Mouse (Mus musculus): Measurements from ENCODE around the gene Ssh2. TPM values are rescaled to one million over a fixed set of nuclear protein-coding genes. Genes with fewer than 3 reads are reported as not detected.

The Ssh2 gene
- total RNA-seq, 2 experiments from 2014 or later: 10.8 to 20.6 TPM

DNA sequence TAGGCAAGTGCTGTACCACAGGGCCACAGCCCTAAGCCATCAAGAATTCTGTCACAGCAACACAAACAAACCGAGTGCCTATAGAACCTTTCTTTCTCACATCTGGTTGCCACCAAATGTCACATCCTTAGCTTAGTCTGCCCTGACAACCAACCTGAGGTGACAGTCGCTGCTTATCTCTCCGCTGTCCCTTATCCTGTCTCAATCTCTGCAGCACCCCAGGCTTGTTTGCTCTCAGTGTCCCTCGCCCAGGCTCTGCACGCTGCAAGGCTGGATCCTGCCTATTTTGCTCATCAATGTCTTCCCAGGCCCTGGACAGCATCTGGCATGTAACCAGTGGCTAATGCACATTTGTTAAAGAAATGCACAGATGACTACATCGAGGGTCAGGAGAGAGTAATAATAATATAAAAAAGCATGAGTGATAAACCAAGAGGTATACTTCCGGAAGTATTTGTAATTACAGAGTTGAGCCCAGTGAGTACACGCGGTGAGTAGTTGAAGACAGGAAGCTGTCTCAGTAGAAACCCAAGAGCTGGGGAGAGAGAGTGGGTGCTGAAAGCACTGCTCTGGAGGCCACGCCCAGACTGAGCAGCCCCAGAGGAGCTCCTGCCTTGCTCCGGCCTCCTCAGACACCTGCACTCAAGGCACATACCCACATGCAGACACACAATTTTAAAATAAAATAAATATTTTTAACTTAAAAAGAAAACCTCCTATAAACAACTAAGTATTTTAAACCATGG is 267.6 kb downstream of the Ssh2 start:
- ATAC-seq (replicated peaks; ENCODE audit: low FRiP score, poor library complexity, severe bottlenecking): no peak

DNA sequence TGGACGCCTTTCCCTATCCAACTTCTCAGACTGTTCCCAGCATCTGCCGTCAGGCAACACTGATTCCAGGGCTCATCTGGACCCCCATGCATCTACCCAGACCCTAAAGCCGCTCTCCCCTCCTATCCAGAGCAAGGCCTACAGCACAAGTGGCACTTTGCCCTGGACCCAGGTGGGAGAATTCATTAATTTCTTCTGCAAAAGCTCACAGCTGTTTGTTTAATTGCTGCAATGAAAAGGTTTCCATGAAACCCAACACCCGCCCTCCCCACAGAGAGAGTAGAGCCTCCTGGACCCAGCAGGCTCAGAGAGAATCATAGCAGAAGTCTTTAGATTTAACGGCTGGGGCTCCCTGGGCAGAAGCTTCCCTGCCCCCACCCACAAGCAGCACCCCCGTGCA is 269.1 kb downstream of the Ssh2 start:
- ATAC-seq (replicated peaks; ENCODE audit: low FRiP score, poor library complexity, severe bottlenecking): no peak

DNA sequence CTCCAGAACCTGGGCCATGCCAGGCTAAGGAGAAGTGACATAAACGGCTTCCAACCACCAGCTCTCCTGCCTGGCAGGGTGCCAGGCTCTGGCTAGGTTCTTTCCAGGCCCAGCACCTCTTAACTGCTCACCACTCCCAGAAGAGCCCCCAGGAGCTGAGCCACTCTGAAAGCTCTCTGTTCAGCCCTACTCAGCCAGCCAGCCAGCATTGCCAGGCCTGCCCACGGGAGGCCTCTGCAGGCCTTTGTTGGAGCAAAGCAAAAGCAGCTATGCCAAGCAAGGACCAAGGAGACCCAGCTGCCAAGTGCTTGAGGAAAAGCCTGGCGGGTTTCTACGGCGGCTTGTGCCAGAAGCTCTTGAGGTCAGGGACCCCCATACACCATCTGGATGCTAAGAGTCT is 270.7 kb downstream of the Ssh2 start:
- ATAC-seq (replicated peaks; ENCODE audit: low FRiP score, poor library complexity, severe bottlenecking): no peak

DNA sequence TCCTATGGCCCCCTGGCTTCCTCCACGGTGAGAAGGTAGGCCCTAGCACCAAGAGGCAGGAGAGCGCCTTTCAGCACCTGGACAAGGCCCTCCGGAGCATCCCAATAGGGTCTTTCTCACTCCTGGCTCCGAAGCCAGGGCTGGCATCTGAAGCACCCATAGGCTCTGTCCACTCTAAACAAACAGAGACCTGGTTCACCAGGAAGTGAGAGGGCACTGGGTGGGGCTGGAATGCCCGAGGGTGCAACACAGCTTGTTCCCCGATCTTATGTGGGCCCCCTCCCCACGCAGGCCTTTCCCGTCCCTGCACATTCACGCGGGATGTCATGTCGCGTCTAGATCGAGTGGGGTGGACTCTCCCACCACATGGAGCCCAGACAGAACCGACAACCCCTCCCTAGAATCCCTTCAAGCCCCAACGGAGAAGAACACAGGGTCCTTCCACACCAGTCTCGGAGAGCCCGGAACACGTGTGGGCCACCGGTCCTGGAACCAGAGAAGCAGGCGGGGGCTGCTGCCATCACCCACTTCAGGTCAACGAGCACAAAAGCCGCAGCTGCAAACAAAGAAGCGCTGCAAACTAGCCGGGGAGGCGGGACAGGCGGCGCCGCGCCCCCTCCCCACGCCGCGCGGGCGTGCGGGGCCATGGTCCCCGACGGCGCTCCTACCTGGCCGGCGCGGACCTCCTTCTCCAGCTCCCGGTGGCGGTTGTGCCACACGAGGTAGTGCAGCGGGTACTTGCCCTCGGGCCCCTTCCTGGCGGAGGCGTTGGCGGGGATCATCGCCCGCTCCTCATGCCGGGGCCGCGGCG is 272.9 kb downstream of the Ssh2 start:
- no peak for ATAC-seq (replicated peaks; ENCODE audit: low FRiP score, poor library complexity, severe bottlenecking)

DNA sequence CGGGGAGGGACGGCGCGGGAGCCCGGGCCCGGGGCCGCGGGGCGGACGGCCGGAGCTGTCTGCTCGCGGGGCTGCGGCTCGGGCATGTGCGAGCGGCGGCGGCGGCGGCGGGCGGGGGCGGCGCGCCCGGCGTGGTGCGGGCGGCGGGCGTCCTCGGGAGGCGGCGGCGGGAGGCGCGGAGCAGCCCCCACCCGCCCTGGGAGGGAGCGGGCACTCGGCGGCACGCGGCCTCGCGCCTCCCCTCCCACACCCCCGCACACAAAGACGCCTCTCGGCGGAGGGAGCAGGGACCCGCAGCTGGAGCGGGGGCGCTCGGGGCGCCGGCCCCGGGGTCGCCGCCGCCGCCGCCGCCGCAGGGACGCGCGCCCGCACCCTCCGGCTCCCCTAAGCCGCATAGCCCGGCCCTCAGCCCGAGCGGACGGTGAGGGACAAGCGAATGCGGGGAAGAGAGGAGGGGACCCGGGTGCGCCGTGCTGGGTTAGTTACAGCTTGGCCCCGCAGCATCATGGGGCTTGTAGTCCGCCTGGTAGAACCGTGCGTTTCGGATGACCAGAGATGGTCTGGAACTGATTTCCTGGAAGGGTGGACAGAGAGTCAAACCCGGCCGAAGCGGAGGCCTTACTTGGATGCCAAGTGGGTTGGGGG is 273.6 kb downstream of the Ssh2 start, which contains the start of gene Ankrd13b:
Gene Ankrd13b (minus strand): TSS at position 88 of the 645 bp plus-strand sequence.
- ATAC-seq (replicated peaks; ENCODE audit: low FRiP score, poor library complexity, severe bottlenecking): no peak

DNA sequence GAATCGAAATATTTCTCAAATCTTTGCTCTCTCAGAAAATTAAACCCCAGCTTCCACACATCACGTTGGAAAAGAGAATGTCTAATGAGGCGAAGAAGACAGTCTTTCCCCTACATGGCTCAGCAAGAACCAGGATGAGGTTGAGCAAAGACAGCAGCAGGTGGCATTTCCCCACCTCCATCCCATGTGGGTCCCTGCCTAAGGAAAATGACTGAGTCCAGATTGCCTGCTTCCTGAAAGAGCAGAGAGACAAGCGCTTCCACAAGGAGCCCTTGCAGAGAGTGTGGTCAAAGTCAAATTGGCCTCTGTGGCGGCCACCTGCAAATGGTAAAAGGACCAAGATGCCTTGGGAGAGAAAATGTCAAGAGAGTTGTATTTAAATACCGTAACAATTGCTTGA is 274.4 kb downstream of the Ssh2 start:
- ATAC-seq (replicated peaks; ENCODE audit: low FRiP score, poor library complexity, severe bottlenecking): no peak

DNA sequence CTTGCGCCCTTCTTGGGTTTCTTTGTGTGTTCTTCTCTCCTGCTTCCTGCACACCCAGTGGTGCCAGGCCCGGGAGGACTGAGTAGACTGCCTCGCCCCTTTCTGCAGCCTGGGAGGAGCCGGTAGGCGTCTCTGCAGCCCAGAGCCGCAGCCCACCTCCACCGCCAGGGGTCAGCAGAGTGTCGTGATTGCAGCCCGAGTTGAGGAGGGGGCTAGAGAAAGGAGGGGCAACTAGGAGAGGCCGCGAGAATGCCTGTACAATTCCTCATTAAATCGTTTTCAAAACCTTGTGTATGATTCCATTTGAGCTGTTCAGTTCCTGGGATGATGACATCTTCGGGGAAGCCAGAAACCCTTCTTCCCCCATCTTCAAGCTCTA is 275.0 kb downstream of the Ssh2 start:
- peak; percentile 71 for ATAC-seq (replicated peaks; ENCODE audit: low FRiP score, poor library complexity, severe bottlenecking)

DNA sequence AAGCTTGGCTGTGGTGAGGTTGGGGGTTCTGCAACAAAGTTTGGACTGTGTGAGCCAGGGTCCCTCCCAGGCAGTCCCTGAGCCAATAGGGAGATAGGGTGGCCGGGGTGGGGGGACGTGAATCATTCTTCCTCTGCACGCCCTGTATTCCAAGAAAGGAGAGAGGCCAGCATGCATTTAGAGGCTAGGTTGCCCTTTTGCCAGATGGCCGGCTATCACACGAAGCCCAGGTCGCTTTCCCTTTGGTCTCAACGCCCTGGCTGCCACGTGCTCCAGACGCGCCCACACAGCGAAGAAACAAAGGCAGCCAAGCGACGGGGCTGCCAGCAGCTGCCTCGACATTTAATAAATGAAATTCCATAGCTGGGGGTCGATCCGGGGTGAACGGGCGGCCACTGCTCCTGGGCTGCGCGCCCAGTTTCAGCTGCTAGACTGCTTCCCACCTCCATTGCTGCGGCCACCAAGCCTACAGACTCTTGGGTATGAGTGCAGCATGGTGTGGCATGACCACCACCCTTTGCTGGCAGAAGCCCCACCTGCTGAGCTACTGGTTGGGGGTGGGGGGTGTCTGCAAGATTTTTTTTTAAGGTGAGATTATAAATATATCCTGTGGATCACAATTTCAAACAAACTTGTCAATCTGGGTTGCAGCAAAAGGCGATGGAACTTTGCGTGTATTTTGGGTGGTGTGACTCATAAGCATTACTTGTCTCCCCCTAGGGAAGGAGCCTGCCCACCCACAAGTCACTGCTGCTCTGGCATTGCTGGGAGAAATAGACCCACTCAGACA is 275.6 kb downstream of the Ssh2 start:
- ATAC-seq (replicated peaks; ENCODE audit: low FRiP score, poor library complexity, severe bottlenecking): no peak

DNA sequence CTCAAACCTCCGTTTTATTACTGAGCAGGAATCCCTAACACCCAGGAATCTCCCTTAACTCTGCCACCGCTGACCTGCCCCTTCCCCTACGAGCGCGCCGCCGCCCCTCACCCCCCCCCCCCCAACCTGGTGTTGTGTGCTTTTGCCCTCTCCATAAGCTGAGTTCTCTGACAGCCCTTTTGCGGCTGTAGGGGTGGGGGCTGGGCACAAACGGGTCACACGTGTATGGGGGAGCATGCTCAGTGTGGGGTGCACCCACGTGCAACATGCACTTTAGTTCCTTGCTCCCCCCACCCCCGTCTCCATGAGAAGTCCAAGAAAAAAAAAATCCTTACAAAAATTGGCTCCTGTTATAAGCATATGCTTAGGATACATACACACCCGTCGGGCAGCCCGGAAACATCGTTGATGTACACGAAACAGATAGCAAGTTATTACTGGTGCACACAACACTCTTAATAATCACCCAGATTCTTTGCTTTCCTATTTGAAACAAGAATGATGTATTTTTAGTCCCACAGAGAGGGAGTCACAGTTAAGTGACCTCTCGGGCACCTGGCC is 276.3 kb downstream of the Ssh2 start:
- no peak for ATAC-seq (replicated peaks; ENCODE audit: low FRiP score, poor library complexity, severe bottlenecking)

DNA sequence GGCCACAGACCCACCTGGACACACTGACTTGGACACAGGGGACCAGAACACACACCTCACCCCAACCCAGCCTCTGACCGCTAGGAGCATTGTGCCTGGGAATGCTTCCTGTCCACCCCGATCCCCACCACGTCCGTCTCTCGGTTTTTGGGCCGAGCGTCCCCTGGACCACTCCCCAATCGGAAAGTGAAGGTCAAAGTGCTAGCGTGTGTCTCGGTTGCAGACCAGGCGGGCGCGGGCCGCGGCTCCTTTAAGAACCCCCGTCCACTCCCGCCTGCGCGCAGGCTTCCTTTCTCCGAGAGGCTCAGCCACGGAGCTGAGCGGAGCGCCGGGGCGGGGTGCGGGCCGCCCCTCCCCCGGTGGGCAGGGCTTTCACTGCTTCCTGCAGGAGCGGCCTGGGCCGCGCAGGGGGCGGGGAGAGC is 276.8 kb downstream of the Ssh2 start:
- peak; percentile 86 for ATAC-seq (replicated peaks; ENCODE audit: low FRiP score, poor library complexity, severe bottlenecking)

DNA sequence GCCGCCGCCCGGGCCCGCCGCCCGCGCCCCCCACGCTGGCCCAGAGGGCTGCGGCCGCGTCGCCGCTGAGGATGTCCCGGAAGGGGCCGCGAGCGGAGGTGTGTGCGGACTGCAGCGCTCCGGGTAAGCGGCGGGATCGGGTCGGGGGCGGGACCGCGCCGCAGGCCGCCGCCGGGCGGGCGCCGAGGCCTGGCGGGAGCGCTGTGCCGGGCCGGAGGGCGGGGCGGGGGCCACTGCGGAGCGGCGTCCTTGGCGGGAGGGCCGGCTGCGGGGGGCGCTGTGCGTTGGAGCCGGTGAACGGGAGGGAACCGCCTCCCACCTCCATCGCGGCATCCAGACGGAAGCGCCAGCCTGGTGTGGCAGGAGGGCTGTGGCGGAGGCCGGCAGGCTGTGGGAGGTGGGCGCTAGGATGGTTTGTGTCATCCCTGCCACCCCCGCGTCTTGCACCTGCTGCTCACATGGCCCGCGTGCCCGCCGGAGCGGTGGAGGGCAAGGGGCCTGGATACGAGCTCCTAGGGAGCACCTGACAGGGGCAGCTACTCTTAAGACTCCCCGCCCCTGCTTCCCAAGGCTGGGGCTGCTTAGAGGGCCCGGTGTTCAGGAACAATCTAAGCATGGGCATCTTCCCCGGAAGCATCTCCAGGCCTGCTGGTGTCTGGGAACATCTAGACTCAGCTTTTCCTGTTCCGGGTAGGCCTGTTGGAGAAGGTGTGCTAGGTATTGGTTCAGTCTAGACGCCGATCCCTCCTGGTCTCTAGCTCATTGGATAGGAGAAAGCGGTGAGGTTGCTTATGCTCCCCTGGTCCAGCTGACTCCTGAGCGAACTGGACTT is 277.6 kb downstream of the Ssh2 start, which contains the start of gene Git1:
Gene Git1 (plus strand): TSS at position 51 of the 832 bp plus-strand sequence.
- no peak for ATAC-seq (replicated peaks; ENCODE audit: low FRiP score, poor library complexity, severe bottlenecking)

DNA sequence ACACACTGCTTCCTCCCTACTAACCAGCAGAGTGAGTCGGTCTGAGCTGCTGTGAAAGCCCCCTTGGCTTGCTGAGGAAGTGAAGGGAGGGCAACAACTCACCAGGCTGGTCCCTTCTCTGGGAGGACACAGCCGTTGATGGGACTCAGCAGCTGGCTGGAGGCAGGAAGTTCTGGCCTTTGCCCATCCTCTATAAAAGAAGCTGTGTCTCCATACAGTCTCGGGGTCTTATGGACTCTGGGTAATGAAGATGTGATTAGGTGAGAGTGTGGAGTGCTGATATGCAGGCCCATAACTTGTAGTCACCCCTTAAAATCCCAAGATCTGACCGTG is 278.2 kb downstream of the Ssh2 start:
- ATAC-seq (replicated peaks; ENCODE audit: low FRiP score, poor library complexity, severe bottlenecking): no peak

DNA sequence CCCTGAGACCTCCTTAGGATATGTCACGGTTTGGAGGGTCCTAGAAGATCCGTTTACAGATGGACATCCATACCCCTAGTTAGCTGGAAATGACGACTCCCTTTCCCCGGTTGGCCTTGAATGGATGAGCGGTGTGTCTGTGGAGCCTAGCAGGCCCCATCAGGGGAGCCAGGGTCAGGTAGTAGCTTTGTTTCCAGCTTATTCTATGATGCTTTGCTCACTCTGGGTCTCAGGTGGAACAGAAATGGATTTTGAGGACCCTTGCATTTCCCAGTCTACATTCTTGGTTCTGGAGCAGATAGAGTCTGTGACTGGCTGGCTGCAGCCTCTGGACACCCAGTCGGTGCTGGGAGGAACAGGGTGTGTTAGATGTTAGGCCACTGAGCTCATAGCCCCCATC is 278.7 kb downstream of the Ssh2 start:
- ATAC-seq (replicated peaks; ENCODE audit: low FRiP score, poor library complexity, severe bottlenecking): no peak

DNA sequence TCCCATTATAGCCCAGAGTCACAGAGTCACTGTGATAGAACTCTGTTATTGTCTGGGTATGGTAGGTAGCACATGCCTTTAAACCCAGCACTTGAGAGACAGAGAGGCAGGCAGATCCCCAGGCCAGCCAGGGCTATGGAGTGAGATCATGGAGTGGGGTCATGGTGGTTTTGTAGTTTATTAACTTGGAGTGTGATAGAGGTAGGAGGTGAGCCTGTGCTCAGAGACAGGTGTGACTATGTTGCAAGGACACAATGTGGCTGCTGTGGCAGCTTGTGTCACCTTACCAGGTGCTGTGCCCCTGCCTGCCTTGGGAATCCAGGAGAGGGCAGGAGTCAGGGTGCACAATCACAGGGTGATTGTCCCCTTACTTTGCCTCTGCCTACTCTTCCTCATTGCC is 279.4 kb downstream of the Ssh2 start:
- ATAC-seq (replicated peaks; ENCODE audit: low FRiP score, poor library complexity, severe bottlenecking): no peak

DNA sequence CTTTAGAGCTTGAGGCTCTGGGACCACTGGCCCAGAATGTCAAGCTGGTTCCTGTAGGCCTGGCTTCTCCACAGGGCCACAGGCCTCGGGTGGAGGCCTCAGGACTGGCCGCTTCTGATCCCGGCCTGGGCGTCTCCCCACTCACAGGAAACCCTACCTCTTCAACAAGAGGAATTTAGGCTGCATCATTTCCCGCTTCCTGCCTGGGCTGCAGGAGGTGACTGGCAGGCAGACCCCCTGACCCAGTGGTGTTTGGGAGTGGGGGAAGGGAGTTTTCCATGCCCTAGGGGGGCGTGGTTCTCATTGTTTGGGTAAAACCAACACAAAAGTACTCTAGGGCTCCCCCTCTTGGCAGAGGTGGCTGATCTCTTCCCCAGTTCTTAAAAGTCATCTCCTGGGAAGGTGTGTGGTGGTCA is 281.3 kb downstream of the Ssh2 start:
- no peak for ATAC-seq (replicated peaks; ENCODE audit: low FRiP score, poor library complexity, severe bottlenecking)

DNA sequence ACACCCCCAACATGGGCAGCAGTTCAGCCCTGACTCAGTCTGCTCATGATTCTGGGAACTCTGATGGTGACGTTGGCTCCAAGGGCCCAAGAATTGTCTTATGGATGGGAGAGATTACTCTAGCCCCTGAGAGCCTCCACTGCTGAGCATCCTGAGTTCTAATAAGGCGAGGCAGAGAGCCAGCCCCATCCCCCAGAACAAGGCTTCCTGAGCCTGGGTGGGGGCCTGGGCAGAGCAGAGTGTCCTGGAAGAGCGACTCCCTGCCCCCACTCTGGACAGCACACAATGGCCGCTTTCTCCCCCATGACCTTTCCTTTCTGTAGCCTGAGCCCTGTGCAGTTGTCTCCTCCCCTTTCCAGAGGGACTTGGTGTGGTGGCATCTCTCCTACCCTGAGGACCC is 281.8 kb downstream of the Ssh2 start:
- no peak for ATAC-seq (replicated peaks; ENCODE audit: low FRiP score, poor library complexity, severe bottlenecking)

DNA sequence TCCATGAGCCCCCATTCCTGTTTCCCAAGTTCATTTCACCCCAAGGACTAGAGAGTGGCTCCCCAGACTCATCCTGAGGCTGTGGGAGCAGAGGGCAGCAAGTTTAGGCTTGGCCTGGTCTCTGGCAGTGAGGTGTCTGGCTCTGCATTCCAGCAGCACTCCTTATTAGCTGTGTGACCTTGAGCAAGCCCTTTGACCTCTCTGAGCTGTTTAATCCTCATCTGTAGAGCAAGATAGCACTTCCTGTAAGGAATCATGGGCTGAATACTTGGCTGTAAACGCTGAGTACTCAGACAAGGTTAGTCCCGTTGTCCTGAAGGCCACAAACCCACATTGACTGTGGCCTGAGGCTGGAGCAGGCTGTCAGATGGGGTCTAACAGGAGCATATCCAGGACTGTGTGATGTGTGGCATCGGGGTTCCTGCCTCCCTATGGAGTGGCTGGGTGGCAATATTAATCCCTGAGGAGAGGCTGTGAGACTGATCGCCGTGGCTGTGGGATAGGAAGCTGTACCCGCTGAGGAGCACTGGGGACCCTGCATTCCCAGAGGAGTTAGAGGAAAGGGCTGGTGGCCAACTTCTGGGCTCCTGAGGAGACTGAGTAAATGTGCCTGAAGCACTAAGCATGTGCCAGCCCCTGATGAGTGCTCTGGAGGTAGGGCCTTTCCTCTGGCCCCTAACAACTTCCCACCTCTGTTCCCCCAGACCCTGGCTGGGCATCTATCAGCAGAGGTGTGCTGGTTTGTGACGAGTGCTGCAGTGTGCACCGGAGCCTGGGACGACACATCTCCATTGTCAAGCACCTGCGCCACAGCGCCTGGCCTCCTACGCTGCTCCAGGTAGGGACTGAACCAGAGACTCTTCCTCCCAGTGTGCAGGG is 282.4 kb downstream of the Ssh2 start:
- ATAC-seq (replicated peaks; ENCODE audit: low FRiP score, poor library complexity, severe bottlenecking): no peak

DNA sequence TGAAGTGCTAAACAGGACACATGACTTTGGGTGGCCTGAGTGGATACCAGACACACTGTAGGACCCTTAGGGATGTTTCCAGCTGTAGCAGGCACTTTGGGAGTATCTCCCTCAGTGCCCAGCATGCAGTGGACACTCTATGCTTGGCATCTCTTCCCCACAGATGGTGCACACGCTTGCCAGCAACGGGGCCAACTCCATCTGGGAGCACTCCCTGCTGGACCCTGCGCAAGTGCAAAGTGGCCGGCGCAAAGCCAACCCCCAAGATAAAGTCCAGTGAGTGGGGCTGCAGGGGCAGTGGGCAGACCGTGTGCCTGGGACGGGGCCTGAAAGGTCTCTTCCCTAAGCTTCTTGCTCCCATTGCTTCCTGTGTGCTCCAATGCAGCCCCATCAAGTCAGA is 283.3 kb downstream of the Ssh2 start:
- no peak for ATAC-seq (replicated peaks; ENCODE audit: low FRiP score, poor library complexity, severe bottlenecking)

Measured in erythroblast, adult 5-6 weeks (primary cell).